Mouse (Mus musculus) embryo, embryonic 10.5 days (tissue): ENCODE measurements around the gene Nek11.
A peak's percentile ranks its signal among the peaks of the same experiment; 100 is the strongest.

ENCODE experiments used
- DNase-seq: peaks from one replicate; pipeline ENCODE4 v3.0.0-alpha.2; 2015; ENCODE audit warnings: low spot score

Nek11 gene

DNA sequence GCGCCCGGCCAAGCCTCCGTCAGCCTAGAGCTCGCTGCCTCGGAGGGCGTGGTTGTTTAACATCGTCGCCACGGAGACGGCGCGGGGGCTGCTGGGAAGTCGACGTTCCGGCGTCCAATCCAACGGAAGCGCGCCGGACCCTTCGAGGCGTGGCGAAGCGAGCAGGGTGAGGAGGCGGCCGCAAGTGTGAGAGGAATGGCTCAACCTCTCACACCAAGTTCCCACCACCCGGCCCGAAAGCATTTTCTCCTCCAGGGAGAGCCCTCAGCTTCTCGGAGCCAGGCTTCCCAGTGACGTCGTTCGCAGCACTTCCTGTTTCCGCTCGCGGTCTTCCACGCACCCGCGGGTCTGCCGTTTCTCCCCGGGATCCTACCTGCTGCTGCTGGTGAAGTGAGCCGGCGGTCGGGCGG, at the start of gene Nek11, which contains the start of gene Aste1:
Nek11 (minus strand) TSS at position 307 of the 410 bp plus-strand sequence.
Aste1 (plus strand) TSS at position 175 of the 410 bp plus-strand sequence.
- peak; percentile 97 for DNase-seq

DNA sequence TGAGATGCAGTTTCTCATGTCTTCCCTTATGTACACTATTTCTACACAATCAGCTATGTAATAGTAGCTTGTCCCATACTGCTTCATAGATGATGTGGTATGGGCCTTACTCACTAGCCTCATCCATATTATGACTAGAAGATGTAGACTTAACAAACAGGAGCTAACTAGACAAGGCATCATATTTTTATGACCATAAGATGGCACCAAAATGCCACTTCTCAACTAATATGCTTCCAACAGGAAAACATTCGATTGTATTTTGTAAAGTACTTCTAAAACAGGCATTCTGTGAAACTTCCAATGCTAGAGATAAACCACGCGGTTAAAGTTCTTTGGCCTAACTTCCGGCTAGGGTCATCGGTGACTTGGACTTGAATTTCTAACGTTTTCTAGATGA, 13.2 kb upstream of the Nek11 start:
- DNase-seq, result no peak

DNA sequence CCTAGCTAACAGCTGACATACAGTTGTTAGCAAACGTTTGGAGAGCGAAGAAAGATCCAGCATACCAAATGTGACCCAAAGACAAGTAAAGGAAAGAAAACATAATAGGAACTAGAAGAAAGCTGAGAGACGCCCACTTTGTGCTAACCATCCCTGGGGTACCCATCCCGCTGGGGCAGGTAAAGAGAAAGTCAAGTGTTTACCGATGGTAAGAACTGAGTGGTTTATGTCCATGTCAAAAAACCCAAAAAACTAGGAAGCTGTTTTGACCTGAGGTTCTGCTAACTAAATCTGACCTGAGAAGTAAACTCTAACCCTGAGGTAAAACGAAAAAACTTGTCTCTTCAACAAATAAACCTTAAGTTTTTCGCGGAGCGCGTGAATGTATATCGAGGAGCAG, 604 bp downstream of the Nek11 start:
- no peak for DNase-seq

DNA sequence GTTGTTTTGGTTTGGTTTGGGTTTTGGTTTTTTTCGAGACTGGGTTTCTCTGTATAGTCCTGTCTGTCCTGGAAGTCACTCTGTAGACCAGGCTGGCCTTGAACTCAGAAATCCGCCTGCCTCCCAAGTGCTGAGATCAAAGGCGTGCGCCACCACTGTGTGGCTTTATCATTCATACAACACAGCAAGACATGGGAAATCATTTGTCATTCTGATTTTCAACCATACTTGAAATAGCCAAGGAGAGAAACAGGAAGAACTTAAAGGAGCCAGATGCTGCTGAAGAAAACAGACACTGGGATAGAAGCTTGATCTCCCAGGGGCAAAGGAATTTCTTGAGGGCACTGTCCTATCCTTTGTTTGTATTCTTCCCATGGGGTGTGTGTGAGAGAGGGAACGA, 4.7 kb downstream of the Nek11 start:
- DNase-seq, result no peak

DNA sequence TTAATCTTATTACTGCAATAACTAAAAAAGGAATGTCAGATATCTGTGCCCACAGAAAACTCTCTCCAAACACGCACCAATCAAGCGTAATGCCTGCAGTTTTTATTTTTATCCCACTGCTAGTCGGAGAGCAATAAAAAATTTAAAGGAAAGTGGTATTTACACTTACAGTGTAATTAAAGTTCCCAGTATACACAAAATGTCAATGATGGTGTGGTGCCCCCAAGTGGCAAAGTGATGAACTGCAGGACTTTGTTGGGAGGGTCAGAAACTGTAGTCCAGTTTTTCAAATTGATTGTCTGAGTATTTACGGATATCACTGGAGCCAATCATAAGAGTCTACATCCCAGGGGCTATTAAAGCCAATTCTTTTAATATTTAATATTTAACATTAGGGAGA, 6.0 kb downstream of the Nek11 start:
- peak; percentile 86 for DNase-seq

DNA sequence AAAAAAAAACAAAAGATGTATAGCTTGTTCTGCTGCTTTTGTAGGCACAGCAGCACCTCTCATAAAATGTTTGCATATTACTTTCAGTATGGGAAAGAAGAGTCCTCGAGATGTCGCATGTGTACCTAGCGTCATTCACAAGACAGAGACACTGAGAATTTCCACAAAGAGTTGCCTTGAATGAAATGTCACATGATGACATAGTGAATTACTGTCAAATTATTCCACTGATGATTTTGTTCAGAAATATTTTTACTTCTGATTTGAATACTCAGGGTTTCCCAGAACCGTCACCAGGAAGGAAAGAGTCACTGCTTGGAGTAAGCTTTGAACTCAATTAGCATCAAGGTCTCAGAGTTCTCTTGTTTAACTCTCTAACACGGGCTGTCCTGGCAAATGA, 7.9 kb downstream of the Nek11 start:
- no peak for DNase-seq

DNA sequence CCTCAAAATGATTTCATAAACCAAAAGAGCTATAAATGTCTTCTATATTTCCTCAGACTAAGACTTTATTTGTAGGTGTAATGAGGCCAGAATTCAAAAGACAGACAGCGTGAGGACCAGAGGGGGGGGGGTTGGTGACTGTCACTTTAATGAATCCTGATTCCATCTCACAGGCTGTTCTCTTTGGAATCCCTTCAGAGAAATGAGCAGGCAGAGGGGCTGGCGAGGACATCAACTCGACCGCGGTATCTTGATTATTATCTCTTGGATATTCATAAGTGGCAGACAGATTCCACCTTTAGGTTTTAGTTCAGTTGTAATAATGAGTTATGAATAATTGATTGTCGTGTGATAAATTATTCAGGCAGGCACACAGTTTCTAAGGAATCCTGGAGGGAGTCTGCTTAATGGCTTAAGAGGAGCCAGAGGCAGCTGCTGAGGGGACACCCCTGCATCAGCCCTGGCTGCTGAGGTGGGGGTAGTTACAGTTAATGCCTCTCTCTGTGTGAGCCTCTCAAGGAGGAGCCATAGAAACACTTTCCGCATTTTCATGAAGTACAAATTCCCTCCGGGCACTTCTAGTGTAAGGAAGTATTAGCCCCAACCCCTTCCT, 15.7 kb downstream of the Nek11 start:
- no peak for DNase-seq

DNA sequence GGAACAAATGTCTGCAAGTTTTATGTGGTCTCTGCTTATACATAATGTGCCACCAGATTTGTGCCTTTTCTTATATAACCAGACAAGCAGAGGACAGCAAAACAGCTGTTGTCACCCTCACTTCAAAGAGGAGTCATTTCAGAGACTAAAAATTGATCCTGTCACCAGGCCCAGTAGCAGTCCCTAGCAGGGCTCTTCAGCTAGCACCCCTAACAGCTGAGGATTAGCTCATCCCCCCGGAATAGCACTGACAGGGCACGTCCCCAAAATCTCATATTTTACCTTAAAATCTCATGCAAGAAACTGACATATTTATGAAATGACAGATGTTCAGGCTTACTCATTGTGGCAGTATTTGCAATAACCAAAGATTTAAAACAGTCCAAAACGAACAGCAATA, 17.7 kb downstream of the Nek11 start:
- DNase-seq, result no peak

DNA sequence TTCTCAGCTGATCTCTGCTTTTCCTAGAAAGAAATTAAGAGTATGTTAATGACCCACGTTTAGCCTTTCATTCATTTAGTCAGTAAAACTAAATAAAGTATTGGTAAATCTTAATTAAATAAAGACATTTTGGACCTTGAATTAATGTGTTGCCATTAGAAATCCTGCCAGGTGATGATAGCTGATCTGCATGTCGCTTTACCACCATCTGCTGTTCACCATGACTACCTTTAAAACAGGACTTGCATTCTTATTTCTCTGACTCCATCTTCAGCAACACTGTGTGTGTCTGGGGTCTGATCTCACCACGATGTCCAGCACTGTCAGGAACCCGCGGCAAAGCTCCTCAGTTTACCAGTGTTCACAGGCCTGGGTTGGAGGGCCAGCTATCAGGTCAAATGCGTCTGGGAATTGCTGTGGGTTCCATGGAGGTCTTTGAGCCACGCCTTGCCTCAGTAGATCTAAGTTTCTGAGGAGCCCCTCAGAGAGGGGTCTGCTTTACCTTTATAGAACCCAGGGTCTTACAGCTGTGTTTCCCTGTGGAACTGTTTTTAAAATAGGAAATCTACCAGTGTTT, 18.3 kb downstream of the Nek11 start:
- DNase-seq, result no peak

DNA sequence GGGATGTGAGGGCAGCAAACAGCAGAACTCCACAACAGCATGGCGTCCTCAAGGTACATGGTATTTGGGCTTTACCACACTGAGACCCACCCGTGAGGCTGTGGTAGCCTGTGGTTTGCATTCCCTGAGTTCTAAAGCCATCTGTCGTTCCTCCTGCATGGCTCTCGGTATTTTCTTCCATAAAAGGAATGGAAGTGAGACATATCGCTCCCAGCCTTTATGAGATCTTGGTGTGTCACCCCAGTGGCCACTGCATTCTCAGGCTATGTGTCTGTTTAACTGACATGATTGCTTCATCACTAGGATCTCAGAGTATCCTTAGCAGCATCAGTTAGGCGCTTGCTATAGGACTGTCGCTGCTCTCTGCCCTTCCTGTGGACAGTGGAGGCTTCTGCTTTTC, 18.9 kb downstream of the Nek11 start:
- DNase-seq, result no peak

DNA sequence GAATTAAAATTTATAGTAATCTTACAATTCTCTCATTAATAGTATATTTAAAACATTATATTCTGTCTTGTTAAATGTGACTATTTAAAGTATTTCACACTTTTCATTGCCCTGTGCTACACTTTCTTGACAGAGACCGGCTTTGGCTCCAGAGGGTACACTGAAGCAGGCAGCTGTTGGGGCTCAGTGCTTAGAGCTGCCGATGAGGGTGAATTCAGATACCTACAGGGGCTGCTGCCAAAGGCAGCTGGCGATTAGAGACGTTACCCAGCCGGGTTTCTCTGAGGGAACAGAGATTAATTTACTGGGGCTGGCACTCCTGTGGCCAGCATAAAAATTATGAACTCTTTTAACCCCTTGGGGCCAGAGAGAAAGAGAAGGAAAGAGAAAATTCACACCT, 21.0 kb downstream of the Nek11 start:
- DNase-seq, result no peak

DNA sequence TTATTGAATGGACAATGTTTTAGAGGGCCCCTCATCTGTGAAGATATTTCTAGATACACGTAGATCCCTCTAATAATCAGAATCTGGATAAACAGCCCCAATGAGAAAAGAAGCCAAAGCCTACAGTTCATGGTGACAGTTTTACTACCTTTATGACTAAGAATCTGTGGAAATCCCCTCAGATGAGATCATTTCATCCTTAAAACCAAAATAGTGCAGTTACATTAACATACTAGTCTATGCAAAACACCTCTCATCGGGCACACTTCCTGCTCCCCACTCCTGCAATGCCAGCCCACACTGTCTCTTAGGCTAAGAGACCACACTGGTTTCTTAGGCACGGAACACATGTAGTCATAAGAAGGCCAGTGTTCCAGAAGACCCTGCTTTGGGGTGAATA, 26.7 kb downstream of the Nek11 start:
- DNase-seq, result no peak

DNA sequence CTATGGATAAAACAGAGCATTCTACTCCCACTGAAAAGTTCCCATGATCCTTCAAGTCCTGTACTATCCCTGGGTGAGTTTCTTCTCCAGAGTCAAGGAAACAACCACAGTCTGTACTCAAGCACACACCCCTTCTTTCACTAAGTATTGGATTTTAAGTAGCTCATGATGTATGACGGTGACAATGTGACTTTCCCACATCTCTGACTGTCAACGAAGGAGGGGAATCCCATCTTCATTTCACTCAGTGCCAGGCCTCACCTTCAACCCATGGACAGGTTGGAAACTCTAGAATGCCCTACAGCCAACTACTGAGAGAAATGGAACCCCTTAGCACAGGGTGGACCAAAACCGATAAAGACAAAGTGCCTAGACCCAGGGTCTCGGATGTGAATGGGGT, 29.1 kb downstream of the Nek11 start:
- no peak for DNase-seq

DNA sequence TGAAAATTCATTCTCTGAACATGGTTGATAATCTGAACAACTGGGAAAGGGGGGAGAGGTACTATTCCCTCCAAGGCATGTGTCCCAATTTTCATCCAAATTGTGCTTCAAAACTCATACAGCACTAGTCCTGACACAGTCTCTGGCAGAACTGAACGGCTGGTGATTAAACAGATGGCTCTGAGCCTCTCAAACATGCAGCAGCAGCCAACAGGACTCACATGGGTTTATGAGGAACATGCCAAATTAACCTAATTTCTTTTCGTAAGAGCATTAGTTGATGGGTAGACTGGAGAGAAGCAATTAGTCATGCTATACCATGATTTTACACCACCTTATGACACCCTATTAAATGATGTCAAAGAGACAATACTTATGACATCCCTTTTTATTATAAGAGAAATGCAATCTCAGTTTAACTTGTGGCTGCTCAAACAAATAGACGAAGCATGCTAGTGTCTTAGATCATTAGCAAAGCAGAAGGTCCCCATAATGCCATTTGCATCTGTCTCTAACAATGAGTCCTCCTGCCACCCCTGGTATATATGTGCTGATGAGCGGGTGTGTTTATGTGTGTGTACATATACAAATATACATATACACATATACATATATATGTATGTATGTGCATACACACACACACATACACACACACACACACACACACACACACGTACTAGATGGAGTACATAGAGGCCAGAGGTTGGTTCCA, 31.6 kb downstream of the Nek11 start:
- DNase-seq, result no peak

DNA sequence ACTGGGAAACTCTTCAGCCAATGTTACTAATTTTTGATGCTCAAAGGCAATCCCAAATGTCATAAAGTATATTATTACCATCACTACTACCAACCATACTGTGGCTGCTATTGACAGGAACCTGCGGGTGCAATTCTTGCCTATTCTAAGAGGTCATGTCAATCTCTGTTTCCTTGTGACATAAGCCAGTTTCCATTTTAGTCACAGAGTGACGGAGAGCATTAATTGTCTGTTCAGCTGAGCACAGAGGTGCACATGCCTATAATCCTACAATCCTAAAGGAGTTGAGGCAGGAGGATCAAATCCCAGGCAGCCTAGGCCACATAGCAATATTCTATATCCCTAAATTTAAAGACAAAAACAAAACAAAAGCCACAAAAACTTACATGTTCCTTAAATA, 33.1 kb downstream of the Nek11 start:
- DNase-seq, result no peak

DNA sequence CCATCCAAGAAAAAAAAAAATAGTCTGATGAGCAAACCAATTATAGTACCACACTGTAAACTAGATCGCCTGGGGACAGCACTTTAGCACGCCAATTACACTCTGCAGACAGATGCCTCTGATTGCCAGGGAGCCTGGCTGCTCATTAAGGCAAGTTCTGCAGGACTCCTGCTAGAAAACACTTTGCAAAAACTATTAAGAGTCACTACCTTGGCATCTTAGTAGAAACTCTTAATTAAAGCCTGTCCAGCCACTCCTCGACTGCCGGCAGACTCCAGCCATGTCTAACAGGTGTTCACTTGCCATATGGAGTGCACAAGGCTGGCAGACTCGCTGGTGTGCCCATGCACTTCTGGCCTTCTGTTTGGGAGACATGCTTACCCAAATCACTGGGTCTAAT, 46.3 kb downstream of the Nek11 start:
- DNase-seq, result no peak

DNA sequence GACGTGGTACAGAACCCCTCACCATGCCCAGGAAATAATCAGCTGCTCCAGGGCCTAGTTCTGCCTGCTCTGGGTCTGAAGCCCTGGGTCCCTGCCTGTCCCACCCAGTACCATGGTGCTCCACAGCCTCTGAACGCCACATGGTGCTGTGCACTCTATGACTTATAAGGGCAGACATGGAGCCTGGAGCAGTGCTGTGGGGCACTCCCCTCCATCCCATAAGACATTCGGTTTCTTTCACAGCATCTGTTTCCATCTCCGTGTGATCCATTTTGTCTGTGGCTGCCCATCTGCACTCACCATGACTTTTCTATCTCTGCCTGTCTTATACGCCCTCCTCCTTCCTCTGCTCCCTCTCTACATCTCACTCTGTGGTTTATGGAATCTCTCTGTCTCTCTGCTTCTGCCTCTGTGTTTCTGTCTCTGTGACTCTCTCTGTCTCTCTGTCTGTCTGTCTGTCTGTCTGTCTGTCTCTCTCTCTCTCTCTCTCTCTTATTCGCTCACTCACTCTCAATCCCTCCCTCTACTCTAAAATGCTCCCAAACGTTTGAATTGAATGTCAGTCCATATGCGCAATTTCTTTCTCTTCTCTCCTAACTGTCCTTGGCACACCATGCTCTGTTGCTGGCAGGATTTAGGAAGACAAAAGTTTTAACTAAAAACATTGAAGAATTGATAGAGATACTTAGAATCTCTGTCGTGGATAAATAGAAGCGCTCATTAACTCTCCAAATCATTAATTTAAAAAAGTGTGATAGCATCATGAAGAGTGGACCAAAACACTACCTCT, 46.9 kb downstream of the Nek11 start:
- DNase-seq, result no peak

DNA sequence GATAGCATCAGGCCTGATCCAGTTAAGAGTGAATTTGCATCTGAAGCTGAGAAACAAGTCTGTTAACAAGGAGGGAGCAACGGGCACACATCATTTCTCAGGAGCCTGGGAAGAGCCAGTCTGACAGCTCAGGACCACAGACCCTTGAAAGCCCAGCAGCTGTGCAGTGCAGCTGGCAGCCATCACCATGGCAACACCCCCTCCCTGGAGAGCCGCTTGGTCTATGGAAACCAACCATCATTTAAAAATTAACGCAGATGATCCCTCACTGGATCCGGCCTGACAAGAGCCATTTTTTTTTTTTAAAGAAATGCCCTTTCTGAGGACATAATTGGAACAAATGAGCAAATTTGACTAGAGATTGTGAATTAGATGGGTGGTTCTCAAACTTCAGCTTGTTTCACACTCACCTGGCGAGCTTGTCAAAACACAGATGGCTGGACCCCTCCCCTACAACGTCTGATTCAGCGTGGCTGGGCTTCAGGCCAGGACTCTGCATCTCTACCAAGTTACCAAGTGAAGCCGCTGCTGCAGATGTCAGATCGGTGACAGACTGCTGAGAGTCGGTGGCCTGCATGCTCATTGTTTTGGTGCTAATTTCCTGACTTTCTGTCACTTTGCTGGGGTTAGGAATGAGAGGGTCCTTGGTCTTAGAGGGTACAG, 52.2 kb downstream of the Nek11 start:
- peak; percentile 42 for DNase-seq

DNA sequence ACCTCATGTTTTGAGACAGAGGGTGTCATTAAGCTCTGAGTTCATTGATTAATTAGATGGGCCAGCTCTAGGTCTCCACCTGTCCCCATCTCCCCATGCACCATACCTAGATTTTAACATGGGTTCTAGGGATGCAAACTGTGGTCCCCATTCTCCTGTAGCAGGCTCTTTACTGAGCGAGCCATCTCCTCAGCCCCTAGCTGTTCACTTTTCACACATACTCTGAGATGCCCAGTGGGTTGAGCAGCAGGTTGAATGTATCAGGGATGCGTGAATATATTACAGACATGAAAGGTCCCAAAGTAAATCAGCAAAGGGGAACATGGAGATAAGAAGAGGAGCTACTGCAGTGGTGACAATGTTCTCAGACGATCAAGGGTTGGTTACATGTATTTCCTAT, 52.8 kb downstream of the Nek11 start:
- DNase-seq, result no peak

DNA sequence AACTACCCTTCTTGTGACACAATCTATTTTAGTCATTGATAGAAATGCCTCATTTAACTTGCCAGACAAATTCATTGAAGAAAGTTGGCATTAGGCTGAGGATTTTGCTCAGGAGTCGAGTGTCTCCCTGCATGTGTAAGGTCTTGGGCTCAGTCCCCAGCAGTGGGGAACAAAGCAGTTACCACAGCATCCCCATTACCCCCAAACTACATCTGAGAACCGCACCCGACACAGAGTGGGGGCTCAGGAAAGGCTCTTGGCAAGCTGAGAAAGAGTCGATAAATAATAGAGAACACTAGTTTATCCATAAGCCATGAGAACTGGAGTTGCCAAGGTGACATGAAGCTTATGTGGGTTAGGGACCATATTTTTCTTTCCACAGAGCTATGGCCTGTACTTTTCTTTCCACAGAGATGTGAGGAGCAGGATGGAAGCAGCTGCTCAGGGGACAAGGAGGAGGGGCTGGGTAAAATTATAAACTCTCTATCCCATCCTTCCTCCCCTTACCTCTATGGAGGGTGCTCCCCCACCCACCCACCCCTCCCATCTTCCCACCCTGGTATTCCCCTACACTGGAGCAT, 62.8 kb downstream of the Nek11 start:
- DNase-seq, result no peak

DNA sequence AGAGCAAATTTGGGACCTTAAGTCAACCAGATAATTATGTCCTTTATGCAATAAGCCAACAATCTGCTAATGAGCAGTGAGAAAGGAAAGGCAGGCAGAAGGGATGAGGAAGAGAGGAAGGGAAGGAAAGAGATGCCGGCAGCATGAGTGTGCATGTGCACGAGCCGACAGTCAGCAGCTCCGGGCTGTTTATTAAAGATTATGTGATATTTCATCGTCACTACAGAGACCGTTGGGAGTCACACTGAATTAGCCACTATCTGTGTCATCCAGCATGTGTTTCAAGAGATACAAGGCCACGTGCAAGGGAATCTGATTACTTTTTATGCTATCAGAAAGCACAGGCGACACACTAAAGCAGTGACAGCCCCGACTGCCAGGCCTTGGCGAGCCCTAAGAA, 73.5 kb downstream of the Nek11 start:
- no peak for DNase-seq

DNA sequence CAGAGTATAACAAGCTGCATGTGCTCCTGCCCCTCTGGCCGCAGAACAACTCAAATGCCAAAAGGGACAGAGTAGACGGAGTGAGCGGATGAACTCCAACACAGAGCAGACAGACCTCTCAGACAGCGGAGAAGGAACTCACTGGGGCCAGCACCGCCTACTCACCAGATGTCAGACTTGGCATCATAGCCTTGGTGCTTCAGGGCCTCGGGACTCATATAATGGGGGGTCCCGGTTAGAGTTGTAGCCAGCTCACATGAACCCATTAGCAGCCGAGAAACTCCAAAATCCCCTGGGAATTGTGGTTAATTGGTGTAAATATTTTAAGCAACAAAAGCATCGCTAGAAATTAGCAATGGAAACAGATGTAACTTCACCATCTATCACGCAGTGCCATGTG, 82.1 kb downstream of the Nek11 start:
- no peak for DNase-seq
